ENCODE assay signal across 8 mouse cellular contexts in the genomic region with DNA sequence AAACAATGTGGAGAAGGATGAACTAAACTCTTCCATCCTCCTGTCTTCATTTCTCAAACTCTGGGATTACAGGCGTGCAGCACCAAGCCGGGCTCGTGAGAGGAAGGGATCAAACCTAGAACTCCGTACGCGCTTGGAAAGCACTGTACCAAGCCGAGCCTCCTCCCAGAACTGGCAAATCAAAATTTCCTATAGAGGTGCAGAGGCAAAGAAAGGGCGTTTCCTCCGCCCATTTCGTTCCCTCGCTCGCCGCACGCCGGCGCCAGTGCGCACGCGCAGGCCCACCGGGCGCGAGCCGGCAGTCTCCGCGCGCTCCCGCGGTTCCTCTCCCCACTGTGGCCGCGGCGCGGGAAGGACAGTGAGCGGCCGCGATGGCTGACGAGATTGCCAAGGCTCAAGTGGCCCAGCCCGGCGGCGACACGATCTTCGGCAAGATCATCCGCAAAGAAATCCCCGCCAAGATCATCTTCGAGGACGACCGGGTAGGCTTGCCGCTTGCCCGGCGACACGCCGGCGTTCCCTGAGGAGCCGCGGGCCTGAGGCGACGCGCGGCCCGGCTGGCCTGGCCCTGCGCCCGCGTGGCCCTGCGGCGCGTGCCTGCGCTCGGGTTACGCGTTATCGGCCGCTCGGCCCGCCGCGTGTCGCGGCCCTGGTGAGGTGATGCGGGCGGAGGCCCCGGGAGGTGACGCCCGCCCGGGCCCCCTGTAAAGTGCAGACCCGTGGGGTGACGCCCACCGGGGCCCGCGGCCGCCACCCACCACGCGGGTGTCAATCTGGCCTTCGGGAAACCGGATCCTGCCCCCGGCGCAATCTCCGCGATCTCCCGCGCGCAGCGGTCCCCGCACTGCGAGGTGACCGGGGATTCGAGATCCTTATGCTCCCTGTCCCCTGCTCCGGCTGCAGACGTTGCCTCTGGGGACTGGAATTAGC. TPM values are rescaled to one million over a fixed set of nuclear protein-coding genes. Genes with fewer than 3 reads are reported as not detected.
DNase-seq lines count a peak whose midpoint lies in the region; ATAC-seq and TF ChIP-seq lines count a peak whose summit lies in the region.

Gene Hint1 (plus strand): TSS at position 265 of the 930 bp plus-strand sequence.

- peak within 1 kb of the TSS; percentile 95 for H3K4me3 ChIP-seq in hindbrain, embryonic 11.5 days (ENCODE audit: low read depth, low read length)
- peak within 1 kb of the TSS; percentile 82 for H3K4me3 ChIP-seq in lung, postnatal 0 days (ENCODE audit: low read depth, low read length)

- H3K4me1 ChIP-seq in hindbrain, embryonic 11.5 days (replicated peaks; ENCODE audit: control insufficient read depth, insufficient read depth, low read length), result 0 out of 2 replicates have a peak, but pooled peaks cover 2% of the 10 kb centered on the region
- H3K4me1 ChIP-seq in lung, postnatal 0 days (ENCODE audit: insufficient read depth, low read depth, low read length), result no peaks in the 10 kb centered on the region

- peak within 1 kb of the TSS; percentile 54 for H3K4me2 ChIP-seq in hindbrain, embryonic 11.5 days (replicated peaks; ENCODE audit: low read depth, low read length)
- H3K4me2 ChIP-seq in lung, postnatal 0 days (replicated peaks; ENCODE audit: low read depth, low read length), result peak within 1 kb of the TSS; percentile 83

- under 1% methylated on average over 82 of the region's 107 CpGs for WGBS in hindbrain, embryonic 11.5 days
- under 1% methylated on average over 68 of the region's 107 CpGs for WGBS in lung, postnatal 0 days

- H3K27ac ChIP-seq in hindbrain, embryonic 11.5 days (ENCODE audit: low read depth, low read length), result peak within 1 kb of the TSS; percentile 93
- peak within 1 kb of the TSS; percentile 93 for H3K27ac ChIP-seq in lung, postnatal 0 days (ENCODE audit: low read length)

- H3K36me3 ChIP-seq in hindbrain, embryonic 11.5 days (ENCODE audit: control insufficient read depth, insufficient read depth, low read length), result peaks cover 6% of the 10 kb centered on the region
- H3K36me3 ChIP-seq in lung, postnatal 0 days (ENCODE audit: insufficient read depth, low read length), result peaks cover 5% of the 10 kb centered on the region; the same call in 1 of the 2 replicates

- TF ChIP-seq EP300 in lung, postnatal 0 days (IDR thresholded peaks at IDR 0.05), result no peak

- peak; percentile 86 for ATAC-seq in hindbrain, embryonic 11.5 days (ENCODE audit: low FRiP score)
- ATAC-seq in lung, postnatal 0 days, result peak; percentile 90

- no peaks in the 10 kb centered on the region for H3K9me3 ChIP-seq in hindbrain, embryonic 11.5 days (ENCODE audit: control insufficient read depth, low read length)
- H3K9me3 ChIP-seq in lung, postnatal 0 days (ENCODE audit: low read length), result no peaks in the 10 kb centered on the region

- H3K9ac ChIP-seq in hindbrain, embryonic 11.5 days (ENCODE audit: low read depth, low read length), result peak within 1 kb of the TSS; percentile 98
- H3K9ac ChIP-seq in lung, postnatal 0 days (replicated peaks; ENCODE audit: low read depth), result peak within 1 kb of the TSS; percentile 78

- TF ChIP-seq CTCF in lung, postnatal 0 days (IDR thresholded peaks at IDR 0.05), result peak; percentile 62

- peak; percentile 96 for DNase-seq in NIH3T3 (ENCODE audit: low read depth)
- peak; percentile 95 for DNase-seq in cerebellum, adult 9-11 months
- peak; percentile 82 to 93 for DNase-seq in frontal cortex, postnatal 10 days (ENCODE audit: low spot score in 2 of 2)
- peak; percentile 96 for DNase-seq in hindbrain, embryonic 11.5 days (ENCODE audit: low spot score)
- peak; percentile 93 to 96 for DNase-seq in layer of hippocampus, postnatal 10 days (ENCODE audit: low spot score in 2 of 2)
- peak; percentile 95 for DNase-seq in lung, postnatal 0 days (ENCODE audit: low spot score)
- peak; percentile 92 for DNase-seq in ovary, postnatal 10 days (ENCODE audit: low spot score)
- peak; percentile 89 for DNase-seq in thymus, postnatal 0 days (ENCODE audit: low spot score)

- H3K27me3 ChIP-seq in hindbrain, embryonic 11.5 days (ENCODE audit: control insufficient read depth, insufficient read depth, low read length), result no peaks in the 10 kb centered on the region
- no peaks in the 10 kb centered on the region for H3K27me3 ChIP-seq in lung, postnatal 0 days (replicated peaks; ENCODE audit: insufficient read depth, low read length)

RNA-seq across cellular contexts. Expression of gene Hint1, which starts in this region (rescaled TPM):
- 654 and 669 TPM in 2 replicates for polyA plus RNA-seq in hindbrain, embryonic 11.5 days (2014; fragmentation: Nextera tagmentation; extraction: Ambion mirVana)
- total RNA-seq in layer of hippocampus, postnatal 10 days (2021), result 100 to 1,000 TPM; 341 to 384 TPM
- 500 and 528 TPM in 2 replicates for polyA plus RNA-seq in lung, postnatal 0 days (2015; fragmentation: Nextera tagmentation; extraction: Ambion mirVana)
- 767 and 806 TPM in 2 replicates for polyA plus RNA-seq in thymus, postnatal 0 days (2015; fragmentation: Nextera tagmentation; extraction: Ambion mirVana)

Comparison
In these comparisons a context has a peak if more than half of its experiments do, and no peak if none do; other contexts are left out.
1. Peak in every context shown above with its lines: DNase-seq, ATAC-seq, H3K4me3 ChIP-seq and H3K27ac ChIP-seq.